Mouse (Mus musculus) left cerebral cortex, adult 9 months (tissue): ENCODE data around the gene Spaca5.

ENCODE experiments used
- DNase-seq, 2 experiments: peaks; one replicate each; pipeline ENCODE4 v3.0.0; 2022; ENCODE audit warnings: low spot score in 2 of 2

The Spaca5 gene

GRCm38 (mm10) chrX:21068106-21068505 lies at the start of gene Spaca5:
Gene Spaca5, plus strand, starts transcription at chrX:21068406.
- DNase-seq: no peak

GRCm38 (mm10) chrX:21061460-21061859 lies 6.7 kb upstream of the Spaca5 start:
- no peak for DNase-seq

DNA sequence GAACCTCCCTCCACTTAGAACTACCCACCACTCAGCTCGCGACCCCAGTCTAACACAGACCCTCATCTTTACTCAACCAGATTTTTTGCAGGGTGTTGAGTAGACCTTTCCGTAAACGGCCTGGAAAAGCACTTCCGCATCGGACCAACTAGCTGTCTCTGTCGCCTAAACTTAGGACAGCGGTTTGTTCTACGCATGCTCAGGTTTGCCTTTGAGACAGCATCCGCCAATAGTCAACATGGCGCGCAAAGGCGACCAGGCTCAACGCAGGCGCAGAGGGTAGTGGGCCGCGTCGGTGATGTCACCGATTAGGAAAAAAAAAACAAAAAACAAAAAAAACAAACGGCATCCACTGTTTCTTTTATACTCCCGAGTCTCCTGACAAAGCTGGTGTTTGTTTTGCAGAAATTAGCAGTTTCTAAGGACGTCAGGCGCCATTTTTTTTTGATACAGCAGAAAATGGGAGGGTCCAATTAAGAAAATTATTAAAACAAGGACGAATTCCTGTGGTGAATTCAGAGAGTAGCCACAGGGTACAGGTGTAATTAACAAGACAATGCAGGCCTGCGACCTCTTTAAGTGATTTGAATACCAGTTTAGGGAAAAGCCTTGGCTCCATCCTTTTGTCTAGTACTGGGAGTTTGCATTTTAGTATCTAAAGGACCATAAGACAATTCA lies 6.2 kb upstream of the Spaca5 start, which contains the start of gene Zfp182:
Zfp182 (minus strand) TSS at position 451 of the 678 bp plus-strand sequence.
- peak; percentile 47 to 77 for DNase-seq

DNA sequence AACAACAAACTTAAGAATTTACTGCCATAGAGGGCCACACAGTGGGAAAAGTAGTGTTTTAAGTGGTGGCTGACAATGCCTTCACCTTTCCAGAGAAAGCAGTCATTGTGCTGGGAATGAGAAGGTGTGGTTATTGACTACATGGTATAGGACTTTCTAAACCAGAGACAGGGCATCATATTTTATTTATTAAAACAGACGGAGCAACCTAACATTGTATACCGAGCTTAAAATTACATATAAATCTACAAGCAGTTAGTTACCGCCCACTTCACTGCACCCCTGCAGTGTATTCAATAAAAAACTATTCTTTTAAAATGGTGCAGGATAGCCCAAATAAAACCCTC lies 5.7 kb upstream of the Spaca5 start:
- no peak for DNase-seq

DNA sequence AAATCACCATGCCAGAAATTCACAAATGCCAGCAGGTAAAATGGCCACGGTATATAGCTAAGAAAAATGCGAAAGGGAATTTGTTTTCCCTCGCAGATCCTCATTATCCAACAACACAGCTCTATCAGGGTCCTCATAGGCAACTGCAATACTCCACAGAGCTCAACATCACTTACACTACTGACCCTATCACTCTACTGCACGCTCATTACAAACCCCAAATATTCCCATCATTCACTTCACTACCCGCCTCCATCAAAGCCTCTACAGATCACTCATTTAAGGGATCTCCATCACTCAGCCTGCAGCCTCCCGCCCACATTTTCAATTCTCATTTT lies 20.4 kb downstream of the Spaca5 start:
- no peak for DNase-seq

DNA sequence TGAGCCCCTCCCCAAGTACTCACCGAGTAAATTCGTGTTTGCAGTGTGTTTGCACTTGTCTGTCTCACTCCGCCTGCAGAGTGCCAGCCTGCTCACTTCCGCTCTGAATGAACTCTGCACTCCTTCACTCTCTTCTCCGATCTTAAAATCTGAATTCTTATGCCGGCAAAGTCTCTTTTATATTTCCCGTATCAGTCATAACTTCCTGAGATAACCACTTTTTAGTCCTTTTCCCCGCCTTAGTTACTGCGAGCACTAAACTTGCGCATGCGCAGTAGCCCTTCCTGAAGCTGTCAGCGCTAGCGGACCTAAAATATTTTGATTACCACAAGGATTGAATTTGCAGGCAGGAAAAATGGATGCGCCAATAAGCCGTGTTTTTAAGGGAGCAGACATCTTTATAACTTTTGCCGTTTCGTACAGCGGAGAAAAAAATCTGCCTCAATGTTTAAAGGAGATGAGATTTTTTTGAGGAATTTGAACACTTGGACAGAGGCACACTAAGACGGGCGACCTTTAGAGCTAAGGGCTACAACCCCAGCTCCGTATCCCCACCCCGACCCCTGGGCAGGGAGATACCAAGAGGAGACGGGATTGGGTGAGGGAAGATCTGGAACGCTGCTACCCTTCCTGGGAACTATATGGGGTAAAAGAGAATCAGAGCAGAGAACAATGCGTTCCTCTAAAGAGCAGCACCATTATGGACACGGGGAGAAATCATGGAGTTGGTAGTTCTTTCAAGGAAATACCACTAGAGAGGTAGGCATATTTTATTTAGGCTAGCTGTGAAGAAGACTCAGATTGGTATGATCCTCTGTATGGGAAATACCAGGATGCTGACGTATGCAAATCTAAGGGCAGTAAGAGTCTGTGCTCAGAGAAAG lies 21.0 kb downstream of the Spaca5 start, which contains the start of gene Zfp300:
Zfp300 (minus strand) TSS at position 545 of the 884 bp plus-strand sequence.
- peak; percentile 56 to 72 for DNase-seq

DNA sequence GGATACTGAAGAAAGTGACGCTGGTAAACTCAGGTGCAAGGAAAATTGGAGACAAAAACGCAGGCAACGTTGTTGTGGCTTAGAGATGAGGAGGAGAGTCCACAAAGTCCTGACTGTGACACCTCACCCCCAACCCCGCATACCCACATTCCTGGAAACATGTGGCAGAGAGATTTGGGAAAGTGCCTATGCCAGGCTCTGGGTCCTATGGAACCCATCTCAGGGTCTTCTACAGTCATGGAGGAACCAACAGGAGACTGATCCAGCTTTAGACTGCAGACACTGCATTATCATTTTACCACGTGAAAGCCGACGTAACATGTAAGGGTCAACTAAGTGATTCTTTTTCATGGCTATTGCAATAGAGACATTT lies 21.6 kb downstream of the Spaca5 start:
- DNase-seq: no peak

- DNase-seq: no peak
These were observed 47.3 kb downstream of the Spaca5 start, which contains the start of gene Ssxa1 for GRCm38 (mm10) chrX:21115520-21115919. Gene Ssxa1, plus strand, starts transcription at chrX:21115820.
